Mouse (Mus musculus): Measurements from ENCODE around the gene Fndc3b.

Gene Fndc3b

DNA sequence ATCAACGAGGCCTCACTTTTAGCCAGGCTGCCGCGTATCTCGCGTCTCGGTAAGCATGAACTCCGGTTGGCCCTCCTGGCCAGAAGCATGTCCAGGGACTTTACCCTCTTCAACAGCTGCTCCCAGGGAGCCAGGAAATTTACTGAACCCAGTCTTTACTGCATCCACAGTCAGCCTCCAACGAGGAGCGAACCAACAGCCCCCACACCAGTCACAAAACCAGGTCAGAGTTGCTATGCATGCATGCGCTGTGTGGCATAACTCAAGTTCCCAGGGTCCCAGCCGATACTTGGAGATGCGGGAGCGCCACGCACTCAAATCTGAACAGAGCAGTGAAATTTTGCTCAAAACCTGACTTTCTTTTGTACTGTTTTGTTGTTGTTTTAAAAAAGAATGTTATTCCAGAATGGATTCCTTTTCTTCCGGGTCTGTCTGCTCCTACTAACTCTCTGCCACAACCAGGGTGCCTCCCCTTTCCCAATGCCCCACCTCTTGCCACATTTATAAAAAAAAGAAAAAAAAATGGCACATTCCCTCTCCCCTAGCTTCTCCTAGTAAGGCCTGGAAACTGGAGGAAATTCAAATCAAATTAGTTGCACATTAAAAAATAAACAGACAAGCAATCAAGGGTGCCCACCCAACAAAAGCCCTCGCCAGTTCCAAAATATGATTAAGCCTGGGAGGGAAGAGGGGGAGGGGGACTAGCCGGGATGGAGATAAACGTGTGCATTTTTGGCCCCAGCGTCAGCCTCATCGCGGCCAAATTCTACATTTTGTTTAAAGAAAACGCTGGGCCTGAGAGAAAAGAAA, 1.8 kb downstream of the Fndc3b start:
- DNase-seq (ENCODE audit: low spot score) = no peak

DNA sequence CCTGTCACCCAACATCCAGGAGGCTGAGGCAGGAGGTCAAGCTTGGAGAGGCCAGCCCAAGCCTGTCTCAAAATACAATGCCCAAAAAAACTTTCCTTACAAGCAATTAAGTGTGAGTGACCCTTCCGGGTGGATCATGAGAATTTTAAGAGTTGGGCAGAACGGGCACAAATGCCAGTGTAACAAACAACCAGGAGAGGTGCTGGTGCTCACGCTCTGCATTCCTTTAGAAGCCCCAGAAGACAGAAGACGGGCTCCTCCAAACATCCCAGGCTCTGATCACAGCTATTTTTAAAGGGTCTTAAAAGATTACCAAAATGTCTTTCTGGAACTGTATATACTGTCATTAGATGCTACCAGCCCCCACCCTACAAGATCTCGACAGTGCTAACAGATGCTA, 2.5 kb downstream of the Fndc3b start:
- no peak for DNase-seq (ENCODE audit: low spot score)

DNA sequence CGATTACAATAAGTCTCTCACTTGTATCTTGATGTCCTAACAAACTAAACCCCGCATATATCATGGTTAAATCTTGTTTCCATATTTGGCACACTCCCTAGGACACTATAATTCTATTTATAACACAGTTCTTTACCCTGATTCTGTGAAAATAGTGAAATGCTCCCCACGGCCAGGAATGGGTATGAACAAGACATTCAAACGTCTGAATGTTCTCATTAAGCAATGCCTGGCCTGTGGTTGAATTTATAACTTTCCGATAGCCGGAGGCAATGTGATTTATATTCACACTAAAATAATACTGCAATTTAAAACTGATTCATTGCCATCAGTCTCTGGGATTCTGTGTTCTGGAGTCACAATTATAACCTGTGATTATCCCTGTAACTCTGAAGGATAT, 5.3 kb downstream of the Fndc3b start:
- no peak for DNase-seq (ENCODE audit: low spot score)

DNA sequence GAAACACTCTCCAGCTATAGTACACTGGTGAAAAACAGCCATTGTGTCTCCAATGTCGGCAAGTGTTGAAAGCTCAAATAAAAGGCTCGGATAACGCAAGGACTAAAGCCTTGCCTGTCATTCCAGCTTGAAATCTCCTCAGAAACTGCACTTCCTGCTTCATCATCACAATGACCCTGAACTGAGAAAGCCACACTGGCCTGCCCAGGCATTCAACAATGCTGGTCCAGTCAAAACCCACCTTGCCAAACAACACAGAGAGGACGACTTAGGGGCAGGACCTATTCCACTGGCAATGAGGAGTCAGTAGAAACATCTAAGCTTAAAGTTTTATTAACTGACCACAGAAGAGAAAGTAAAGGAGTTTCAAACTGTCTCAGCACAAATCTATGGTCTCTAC, 6.1 kb downstream of the Fndc3b start:
- no peak for DNase-seq (ENCODE audit: low spot score)

DNA sequence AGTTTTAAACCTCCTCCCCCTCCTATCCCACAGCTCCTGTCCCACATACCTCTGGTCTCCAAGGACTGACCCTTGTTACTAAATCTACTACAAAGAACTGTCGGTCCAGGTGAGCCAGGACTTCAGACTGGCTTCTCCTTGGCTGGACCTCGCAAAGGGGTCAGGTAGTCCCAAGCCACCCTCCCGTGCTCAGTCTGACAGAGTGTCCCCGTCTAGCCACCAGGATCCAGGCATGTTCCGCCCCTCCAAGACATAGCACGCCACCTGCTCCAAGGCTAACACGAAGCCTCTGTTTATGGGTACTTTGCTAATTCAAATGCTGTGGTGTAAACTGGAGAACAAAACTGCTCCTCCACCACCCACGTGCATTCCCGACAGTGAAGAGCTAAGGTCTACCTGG, 6.5 kb downstream of the Fndc3b start:
- DNase-seq (ENCODE audit: low spot score) = no peak

DNA sequence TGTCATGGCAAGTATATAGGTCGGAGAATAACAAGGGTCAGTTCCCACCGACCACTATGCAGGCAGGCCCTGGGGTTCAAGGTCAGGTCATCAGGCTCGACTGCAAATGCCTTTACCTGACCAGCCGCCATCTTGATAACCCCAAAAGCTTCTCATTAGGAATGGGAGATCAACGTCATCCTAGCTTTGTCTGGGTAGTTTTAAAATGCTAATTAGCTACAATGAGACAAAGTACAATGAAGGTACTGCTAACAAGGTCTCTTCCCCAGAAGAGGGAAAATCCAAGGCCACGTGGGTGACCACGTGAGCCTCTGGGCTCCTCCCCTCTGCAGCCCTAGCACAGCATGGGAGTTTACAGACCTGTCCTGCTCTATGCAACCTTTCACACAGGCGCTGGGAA, 7.6 kb downstream of the Fndc3b start:
- DNase-seq (ENCODE audit: low spot score) = no peak

DNA sequence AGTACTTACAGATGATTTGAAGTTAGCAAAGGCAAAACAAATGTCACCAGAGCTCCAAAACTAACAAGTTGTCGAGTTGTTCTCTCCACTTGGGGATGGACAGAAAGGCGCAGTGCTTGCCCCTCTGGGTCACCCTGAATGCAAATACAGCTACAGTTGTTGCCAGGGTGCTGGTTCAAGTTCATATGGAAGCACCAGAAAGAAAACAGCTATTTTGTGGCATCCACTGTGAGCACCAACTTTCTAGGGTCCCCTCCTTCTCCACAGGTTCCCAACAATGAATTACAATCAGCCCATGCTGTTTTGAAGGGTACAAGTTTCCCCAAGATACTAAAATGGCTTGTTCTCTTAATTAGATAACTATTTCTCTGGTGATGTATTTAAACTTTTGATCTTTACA, 8.0 kb downstream of the Fndc3b start:
- DNase-seq (ENCODE audit: low spot score) = no peak

DNA sequence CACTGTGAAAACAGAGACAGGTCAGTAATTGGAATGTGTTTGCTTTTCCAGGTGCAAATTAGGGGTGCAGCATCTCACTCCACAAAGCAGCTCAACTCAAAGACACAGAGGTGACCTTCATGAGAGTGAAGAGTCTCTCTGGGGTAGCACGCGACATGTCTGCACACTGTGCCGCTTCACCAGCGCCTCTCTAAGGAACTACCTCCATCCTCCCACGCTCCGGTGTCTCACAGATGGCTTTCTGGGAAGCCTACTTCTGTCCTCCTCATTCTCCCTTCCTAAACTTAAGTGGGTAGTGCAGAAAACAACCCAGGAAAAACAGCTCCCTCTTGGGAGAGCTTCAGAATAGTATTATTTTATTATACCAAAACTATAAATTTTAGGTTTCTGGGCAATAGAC, 12.4 kb downstream of the Fndc3b start:
- DNase-seq (ENCODE audit: low spot score) = no peak

DNA sequence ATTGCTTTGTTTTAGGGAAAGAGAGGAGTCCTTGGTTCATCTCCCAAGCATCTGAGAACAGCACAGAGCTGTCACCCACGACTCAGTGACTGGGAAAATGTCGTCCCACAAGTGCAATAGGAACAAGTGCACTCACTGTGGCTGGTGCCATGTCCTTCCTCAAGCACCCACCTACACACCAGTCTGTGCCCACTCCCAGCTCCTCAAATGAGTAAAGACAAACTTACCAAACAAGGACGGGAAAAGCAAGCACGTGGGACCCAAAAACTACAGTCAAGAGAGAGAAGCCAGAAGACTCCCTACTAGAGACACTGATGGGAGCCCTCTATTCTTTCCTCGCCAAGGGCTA, 14.7 kb downstream of the Fndc3b start:
- no peak for DNase-seq (ENCODE audit: low spot score)

DNA sequence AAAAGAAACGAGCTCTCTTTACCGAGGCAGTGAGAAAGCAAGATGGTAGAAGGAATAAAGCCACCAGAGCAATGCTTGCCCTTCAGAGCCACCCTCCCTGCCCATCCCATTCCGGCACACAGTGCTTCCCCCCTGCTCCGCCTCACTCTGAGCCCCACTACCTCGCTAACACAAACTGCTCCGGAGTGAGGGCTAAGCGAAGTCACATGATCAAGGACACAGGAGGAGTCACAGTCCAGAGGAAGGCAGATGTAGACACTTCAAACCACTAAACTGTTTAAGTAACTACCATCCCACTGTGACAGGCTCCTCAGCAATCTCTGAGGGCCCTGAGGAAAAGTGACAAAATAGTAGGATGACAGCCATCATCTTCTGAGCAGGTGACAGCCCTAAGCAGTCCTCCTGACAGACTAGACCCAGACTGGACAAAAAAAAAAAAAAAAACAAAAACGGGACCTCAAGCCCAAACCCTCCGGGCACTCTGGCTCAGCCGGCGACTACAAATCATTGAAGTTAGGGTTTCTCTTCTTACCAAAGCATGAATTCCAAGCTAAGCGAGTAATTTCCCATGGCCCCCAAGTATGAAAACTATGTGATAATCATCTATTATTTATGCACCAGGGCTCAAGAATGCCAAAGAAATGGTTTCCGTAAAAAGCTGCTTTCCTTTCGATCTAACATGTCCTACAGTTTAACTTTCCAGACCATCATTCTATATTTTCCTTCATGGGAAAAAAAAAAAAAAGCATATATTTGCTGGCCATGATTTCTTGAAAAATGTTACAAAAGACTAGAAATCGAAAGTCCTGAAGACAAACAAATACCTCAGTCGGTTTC, 15.3 kb downstream of the Fndc3b start:
- no peak for DNase-seq (ENCODE audit: low spot score)

DNA sequence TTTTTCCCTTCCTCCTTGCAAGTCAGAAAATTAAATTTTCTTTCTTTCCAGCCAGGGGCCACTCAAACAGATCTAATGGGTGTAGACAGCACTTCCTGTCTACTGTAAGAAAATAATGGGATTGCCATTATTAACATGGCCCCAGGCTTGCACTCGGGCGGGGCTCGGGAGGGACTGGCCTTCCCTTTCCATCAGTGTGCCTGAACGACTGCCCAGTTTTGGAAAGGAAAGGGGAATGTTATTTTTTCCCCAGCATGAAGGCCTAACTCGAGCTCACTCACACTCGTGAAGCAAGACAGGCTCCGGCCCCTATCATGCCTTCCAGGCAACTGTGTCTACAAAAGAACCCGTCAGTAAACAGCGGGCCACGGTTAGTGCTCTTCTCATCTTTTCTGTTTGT, 16.5 kb downstream of the Fndc3b start:
- no peak for DNase-seq (ENCODE audit: low spot score)

DNA sequence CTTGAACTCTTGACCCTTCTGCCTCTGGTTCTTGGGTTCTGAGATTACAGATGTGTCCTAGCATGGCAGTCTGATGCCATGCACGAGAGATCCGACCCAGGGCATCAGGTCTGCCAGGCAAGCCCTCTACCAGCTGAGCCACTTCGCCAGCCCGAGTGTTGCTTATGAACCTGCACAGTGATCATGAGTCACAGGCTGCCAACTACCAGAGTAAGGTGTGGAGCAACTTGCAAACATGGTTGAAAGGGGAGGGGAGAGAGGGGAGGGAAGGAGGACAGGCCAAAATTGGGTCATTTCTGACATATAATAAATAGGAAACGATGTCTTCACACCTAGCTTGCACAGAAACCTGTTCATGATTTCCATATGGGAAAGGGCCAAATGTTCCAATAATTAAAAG, 17.0 kb downstream of the Fndc3b start:
- DNase-seq (ENCODE audit: low spot score) = no peak

DNA sequence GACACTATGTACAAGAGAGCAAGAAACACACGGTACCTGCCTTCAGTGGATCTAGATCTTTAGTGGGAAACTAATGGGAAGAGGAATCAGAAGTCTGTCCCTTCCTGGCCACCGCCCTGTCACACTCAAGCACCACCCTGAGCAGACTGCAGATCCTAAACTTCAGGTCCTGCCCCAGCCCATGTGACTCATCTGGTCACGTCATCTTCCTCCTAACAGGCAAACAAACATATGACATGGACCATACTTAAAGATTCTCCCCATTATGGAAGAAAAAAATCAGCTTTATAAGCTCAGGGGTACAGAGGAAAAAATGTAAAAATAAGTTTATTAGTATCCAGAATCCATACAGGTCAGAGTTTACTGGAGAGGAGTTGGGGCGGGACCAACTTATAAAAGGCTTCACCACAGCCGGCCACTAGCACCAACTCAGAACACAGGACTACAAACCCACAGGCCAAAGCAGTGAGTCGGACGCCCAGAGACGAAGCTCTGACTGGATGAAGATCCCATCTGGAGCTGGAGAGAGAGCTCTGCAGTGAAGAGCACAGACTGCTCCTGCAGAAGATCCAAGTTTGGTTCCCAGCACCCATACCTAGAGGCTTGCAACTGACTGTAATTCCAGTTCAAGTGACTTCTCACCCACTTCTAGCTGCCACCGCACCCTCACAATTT, 19.5 kb downstream of the Fndc3b start:
- no peak for DNase-seq (ENCODE audit: low spot score)

DNA sequence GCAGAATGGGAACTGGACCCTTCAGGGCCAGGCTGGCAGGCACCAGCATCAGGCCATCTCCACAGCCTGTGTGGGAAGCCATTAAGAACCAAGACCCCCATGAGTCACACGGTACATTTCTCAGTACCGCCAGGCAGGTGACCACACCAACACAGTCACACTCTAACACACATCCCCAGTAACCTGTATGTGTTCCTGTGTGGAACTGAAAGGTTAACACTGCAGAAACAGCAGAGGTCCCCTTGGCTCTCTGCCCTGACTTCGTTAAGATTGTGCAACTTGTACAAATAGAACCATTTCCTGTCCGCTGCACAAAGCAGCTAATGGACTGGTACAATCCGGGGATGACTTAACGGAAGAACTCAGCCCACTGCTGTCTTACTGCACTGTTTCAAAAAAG, 21.1 kb downstream of the Fndc3b start:
- no peak for DNase-seq (ENCODE audit: low spot score)

DNA sequence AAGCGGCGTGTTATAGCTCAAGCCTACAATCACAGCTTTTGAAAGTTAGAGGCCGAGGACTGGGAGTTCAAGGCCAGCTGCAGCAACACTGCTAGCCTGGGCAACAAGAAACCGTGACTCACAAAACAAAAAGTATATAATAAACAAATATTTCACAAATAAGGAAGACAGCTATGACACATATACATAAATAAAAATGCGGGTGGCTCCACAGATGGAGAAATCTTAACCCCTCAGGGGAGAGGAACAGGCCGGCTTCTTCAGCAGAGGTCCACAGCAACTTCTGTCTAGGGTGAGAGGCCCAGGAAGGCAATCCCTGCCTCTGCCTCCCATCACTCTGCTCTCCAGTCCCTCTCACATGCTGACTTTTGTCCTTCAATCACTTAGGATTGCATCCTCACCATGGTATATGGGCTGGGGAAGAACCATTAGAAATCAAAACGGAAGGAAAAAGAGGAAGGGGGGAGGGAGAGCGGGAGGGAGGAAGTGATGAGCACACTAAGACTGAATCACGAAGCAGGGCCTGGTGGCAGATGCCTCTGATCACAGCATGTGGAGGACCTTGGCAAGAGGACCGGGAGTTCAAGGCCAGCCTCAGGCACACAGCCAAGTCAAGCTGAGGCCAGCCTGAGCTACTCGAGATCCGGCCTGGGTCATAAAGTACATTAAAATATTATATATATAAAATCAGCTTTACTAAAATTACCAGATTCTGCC, 21.8 kb downstream of the Fndc3b start:
- DNase-seq (ENCODE audit: low spot score) = no peak

DNA sequence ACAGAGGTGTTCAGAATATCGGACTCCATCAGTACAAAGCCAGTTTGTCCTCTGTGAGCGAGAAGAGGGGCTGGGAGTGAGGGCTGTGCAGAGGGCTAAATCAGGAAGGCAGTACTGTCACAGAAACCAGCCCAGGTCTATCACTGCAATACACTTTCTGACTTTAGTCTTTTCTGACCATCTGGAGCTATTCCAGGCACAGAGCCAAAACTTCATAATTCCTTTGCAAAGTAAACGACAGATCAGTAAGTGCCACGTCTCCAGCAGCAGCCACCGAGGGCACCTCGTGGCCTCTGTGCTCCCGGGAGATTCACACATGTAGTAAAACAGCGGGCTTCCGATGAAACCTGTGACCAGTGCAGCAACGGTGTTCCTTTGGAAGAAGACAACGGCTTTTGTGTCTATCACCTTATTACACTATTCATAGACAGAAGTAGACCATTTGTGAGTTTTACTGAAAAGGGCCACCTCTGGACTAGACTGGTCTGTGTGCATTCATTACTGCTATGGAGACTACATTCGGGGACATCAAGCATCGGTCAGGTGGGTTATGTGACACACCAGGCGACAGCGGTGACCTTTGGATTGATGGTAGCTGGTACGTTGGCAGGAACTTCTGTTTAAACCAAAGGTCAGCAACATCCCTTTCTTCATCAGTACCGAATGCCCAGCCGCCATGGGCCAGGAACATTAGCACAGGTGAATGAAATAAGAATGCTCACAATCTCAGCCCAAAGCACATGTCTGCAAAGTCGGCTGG, 24.2 kb downstream of the Fndc3b start:
- no peak for DNase-seq (ENCODE audit: low spot score)

DNA sequence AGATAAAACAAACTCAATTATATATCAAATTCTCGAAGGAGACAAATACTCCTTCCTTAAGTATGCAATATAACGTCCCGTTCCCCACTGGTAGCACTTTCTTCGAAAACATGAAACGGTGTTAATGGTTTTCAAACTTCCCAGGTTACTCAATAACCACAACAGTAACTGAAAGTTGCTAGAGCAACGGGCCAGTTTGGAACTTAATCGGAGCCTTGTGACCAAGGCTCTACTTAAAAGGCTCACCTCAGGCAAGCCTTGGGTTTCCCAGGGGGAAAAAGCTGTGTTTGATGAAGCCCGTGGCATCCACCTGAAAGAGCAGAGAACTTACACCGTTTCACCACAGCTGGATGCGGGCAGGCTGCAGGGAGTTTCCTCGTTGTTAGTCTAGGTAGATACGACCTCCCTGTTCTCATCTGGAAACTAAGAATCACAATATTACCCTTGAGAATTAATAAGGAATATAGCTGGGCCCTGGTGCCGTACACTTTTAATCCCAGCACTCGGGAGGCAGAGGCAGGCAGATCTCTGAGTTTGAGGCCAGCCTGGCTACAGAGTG, 25.4 kb downstream of the Fndc3b start:
- DNase-seq (ENCODE audit: low spot score) = no peak

DNA sequence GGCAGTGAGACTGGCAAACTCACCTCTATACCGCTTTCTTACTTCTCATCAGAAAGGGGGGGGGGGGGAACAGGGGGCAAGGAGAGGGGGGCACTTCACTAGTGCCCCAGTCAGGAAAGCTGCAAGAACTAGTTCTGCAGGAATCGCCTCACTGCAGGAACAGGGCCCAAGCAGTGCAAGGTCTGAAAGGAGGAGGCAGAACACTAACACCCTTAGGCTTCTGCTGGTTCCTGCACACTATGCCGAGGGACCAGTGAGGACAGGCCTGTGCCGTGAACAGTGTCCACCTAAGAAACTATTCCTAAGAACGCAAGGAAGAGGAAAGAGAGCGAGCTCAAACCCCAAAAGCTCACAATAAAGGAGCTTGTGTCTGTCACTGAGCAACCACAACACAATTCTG, 26.0 kb downstream of the Fndc3b start:
- no peak for DNase-seq (ENCODE audit: low spot score)

DNA sequence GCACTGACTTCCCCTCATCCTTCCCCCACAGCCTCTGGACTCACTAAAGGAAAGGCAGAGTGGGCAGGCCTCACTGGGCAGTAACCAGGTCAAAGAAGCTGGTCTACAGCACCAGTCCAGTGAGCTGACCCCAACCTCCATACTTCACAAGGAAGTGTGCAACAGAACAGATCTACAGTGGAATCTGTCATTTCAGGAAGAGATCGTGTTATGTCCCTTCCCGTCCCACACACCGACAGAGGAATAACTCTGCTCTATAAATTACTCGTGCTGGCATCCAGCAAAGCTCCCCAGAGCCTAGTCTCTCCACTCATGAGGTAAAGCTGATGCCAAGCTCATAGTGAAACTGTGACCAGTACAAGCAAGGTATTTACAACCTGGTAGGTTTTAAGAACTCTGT, 27.7 kb downstream of the Fndc3b start:
- DNase-seq (ENCODE audit: low spot score) = no peak

DNA sequence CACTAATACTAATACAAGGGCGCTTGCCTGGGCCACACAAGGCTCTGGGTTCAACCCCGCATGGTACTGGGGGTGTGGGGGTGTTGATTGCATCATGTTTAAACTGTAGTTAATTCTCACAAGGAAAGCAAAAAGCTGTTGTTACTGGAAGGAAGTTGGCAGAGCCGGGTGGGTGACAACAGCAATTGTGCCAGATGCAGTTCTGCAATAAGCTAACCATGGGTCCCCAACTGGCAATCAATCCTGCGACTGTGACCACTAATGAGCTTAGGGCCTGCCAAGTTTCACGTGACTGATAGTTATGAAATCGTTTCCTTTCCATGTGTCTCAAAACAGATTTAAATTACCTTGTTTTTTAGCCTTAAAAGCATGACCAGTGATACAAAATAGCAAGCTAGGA, 33.5 kb downstream of the Fndc3b start:
- no peak for DNase-seq (ENCODE audit: low spot score)

DNA sequence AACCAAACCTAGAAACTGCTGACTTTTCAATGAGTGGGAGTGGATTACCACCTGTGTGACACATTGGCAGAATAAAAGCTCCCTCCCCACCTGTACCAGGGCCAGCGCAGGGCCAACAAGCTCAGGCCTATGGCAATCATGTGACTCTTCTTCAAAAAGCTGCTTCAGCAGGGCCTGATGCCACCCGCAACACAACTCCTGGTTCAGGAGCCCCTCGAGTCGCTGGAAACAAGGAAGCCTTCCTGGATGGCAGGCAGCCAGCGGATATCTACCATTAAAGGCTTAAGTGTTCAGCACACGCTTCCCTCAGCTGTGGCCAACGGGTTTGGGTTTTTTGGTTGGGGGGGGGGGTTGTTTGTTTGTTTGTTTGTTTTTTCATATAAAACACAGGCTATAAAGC, 37.4 kb downstream of the Fndc3b start:
- DNase-seq (ENCODE audit: low spot score) = no peak

Measured in urinary bladder, postnatal 10 days (tissue).